Mouse (Mus musculus): ENCODE results near the gene Arl8a.
"Not testable (repeated sequence)": the region's sequence is repeated elsewhere in the genome, so short reads cannot be mapped to it uniquely, and the experiment has no call there.

The Arl8a gene

GRCm38 (mm10) chr1:135170299-135170698 is 23.7 kb downstream of the Arl8a start:
- DNase-seq, result no peak

DNA sequence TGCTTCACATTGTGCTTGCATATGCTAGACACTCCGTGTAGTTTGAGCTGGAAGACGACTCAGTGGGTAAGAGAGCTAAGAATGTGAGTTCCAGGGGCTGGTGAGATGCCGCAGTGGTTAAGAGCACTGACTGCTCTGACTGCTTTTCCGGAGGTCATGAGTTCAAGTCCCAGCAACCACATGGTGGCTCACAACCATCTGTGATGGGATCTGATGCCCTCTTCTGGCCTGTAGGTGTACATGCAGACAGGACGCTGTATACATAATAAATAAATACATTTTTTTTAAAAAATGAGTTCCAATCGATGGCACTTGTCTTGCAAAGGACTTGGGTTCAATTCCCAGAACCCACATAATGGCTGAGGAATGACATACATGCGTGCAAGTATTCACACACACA is 24.6 kb downstream of the Arl8a start:
- no peak for DNase-seq

DNA sequence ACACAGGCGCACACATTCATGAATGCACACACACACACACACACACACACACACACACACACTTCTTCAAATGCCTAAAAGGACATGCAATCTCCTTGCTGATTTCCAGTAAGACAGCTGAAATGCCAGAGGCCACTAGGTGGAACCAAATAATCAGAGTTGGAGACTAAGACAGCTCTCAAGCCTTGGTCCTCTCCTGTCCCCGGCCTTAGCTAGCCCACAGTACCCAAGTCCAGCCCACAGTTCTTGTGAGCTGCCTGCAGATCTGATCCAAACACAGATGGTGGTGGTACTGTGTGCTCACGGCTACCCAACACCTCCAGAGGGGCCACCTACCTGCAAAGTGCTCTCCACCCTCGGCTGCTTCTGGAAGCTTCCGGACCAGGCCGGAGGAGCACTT is 25.4 kb downstream of the Arl8a start:
- peak; percentile 88 for DNase-seq

- no peak for DNase-seq
Observed at GRCm38 (mm10) chr1:135173311-135173710, 26.7 kb downstream of the Arl8a start.

DNA sequence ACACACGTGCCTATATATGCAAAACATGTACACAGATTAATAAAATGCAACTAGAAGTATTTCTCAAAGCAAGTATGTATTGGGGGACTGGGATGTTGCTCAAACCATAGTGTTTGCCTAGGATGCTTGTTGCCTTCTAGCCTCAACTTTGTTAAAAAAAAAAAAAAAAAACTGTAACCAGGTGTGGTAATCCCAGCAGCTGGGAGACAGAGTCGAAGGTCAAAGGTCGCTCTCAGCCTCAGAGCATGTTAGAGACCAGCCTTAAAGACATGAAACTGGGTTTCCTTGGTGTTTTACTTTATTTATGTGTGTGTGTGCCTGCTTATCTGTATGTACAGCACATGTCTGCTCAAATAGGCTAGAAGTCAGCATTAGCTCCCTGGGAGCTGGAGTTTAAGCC is 28.6 kb downstream of the Arl8a start:
- no peak for DNase-seq

GRCm38 (mm10) chr1:135177724-135178123 is 31.1 kb downstream of the Arl8a start:
- DNase-seq, result no peak

- no peak for DNase-seq
Observed at GRCm38 (mm10) chr1:135178863-135179262, 32.2 kb downstream of the Arl8a start.

- no peak for DNase-seq
Observed at GRCm38 (mm10) chr1:135180830-135181229, 34.2 kb downstream of the Arl8a start.

DNA sequence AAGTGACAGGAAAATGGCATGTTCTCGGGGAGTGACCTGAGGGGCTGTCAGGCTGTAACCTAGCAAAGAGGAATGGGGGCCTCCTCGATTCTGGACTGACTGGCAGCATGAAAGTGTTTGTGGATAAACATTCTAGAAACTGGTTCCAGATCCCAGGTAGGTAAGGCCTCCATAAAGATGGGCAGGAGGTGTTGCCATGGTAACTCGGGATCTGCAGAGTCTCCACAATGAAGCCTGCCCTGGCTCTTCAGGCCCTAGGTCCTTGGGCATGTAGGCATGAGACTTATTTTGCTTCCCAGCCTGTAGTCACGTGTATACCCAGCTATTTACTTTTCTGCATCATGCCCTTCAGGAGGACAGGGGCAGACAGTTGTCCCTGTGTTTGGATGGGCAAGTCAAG is 34.7 kb downstream of the Arl8a start:
- no peak for DNase-seq

DNA sequence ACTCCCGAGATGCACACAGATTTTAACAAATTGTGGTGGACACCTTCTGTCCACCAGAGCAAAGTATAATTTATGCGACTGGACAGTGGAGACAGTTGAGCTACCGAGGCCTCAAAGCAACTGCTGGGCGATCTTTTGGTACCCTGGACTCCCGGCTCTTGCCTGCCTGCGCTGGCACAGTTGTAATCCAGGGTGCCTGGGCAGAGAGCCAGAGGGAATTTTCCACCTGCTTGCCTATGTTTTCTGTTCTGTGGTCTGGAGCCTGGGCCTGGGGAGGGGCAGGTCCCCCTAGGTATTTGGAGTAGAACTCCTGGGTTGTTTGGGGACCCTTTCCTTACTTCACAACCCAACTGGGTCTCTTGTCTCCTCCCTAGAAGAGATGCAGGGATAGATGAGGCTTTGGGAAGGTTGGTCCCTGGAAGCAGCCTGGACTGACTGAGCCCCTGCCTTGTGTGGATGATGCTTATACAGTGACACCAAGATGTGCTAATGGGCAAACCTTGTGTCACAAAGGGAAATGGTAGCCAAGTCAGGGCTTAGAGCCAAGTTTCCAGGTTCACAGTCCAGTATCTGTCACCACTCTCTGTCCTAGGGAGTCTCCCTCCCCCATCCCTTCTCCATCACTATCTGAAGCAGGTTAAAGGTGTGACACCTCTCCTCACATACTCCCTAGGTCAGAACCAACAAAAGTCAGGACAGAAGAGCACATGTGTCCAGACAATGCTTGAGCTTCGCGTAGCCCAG is 35.4 kb downstream of the Arl8a start:
- no peak for DNase-seq

DNA sequence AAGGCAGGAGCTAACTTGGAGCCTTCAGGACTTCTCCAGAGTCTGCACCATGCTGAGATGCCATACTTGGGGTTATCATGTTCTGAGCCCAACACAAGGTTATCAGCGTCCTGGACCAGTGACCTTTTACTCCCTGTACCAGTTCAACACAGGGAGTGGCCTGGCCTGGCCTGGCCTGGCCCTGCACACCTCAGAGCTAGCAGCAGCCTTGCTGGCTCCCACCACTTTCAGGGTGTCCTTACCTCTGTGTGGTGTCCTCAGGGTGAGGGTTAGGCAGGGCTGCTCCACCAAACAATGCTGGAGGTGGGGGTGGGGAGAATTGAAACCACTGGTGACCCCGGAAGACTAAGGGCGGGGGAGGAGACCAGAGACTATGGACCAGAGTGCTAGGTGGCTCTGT is 36.4 kb downstream of the Arl8a start:
- no peak for DNase-seq

DNA sequence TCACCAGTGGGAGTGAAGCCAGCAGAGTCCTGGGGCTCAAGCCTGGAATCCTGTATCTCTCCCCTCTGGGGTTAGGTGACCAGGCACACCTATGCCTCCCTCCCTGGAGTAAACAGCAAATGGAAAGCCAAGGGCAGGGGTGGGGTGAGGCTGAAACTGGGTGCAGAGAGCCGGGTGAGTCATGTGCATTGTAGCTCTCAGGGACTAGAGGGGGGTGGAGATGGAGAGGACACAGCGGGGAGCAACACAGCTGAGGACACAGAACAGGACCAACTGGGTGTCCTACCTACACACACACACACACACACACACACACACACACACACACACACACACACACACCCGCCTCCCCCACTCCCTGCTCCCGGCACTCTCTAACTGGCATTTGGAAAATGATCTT is 36.8 kb downstream of the Arl8a start:
- DNase-seq, result no peak

DNA sequence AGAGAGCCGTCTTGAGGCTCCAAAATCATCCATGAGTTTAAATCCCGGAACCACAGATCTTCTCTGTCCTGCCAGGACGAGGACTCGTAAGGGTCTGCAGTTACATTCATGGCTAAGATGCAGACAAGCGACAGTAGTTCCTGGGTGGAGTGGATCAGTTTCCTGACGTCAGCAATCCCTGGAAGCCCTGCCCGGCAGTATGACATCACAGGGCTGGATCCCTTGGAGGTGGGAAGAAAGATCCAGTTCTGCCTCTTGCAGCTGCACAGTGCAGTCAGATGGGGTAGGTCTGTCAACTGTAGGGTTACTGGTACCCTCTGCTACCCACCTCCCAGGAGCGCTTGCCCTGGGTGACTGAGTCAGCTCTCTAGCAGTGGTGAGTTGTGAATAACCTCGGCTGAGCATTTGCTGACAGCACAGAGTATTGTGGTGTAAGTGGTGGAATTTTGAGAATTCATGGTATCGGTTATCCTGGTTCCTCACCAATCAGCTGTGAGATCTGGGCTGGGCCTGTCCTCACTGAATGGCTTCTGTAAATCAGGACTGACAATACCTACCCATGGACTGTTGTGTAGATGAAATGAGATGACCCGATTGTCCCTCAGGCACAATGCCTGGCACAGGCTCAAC is 37.4 kb downstream of the Arl8a start:
- no peak for DNase-seq

DNA sequence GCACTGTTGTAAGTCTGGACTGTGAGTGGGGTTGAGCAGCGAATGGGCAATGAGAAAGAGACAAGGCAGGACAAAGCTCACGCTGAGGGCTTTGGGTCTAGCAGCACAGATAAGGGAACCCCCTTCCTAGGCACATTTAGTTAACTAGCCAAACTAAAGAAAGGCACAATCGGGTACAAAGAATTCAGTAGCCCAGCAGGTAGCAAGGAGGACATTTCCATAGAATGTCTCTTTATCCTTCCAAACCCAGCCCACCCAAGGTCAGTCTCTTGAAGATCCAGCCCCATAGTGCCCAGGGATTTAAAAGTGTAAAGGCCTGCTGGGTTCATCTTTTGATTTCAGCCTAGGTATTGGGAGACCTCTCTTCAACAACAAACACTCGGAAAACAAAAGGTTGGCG is 39.3 kb downstream of the Arl8a start:
- no peak for DNase-seq

GRCm38 (mm10) chr1:135186427-135186826 is 39.8 kb downstream of the Arl8a start:
- no peak for DNase-seq

- DNase-seq, result not testable (repeated sequence)
Observed at GRCm38 (mm10) chr1:135187016-135187415, 40.4 kb downstream of the Arl8a start.

DNA sequence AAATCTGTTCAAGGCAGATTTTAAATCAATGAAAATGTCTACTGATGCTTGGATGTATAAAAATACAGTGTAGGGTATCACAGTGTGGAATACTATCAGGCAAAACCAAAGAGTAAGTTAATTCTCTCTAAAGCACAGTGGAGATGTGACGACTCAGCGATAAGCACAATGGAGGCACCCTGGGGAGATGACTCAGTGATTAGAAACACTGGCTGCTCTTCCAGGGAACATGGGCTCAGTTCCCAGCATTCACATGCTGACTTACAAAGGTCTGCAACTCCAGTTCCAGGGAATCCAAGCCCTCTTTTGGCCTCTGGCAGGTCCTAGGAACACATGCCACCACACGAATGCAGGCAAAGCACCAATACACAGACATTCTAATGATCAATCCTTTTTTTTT is 41.6 kb downstream of the Arl8a start:
- no peak for DNase-seq

- no peak for DNase-seq
Observed at GRCm38 (mm10) chr1:135189186-135189585, 42.6 kb downstream of the Arl8a start.

DNA sequence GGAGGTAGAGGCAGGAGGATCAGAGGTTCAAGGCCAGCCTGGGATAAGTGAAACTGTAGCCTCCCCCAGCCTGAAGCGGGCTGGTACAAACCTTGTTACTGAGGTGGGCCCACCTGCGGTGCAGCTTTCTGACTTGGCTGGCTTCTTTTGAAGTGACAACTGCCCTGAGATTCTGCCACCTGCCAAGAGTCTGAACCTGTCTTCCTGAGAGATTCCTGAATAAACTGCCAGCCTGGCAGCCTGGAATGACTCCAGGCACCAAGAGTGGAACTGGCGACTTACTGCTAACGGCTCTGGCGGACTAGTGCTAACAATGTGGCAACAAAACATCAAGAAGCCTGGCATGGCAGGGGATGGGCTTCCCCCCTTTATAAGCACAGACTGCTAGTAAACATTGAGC is 47.7 kb downstream of the Arl8a start:
- DNase-seq, result not testable (repeated sequence)

GRCm38 (mm10) chr1:135195907-135196440 is 49.4 kb downstream of the Arl8a start:
- no peak for DNase-seq

GRCm38 (mm10) chr1:135198412-135198811 is 51.8 kb downstream of the Arl8a start:
- DNase-seq, result no peak

- peak; percentile 85 for DNase-seq
Observed at GRCm38 (mm10) chr1:135199014-135199819, 52.6 kb downstream of the Arl8a start.

- DNase-seq, result no peak
Observed at GRCm38 (mm10) chr1:135200400-135200799, 53.8 kb downstream of the Arl8a start.

Data from retina, postnatal 1 day (tissue).